Mouse (Mus musculus): ENCODE results near the gene Gpr1. TPM values are rescaled to one million over a fixed set of nuclear protein-coding genes. Genes with fewer than 3 reads are reported as not detected.

Gpr1 gene
- under 1 TPM; 0.30 to 0.56 TPM for total RNA-seq (2021)
- long read RNA-seq = 0 reads

DNA sequence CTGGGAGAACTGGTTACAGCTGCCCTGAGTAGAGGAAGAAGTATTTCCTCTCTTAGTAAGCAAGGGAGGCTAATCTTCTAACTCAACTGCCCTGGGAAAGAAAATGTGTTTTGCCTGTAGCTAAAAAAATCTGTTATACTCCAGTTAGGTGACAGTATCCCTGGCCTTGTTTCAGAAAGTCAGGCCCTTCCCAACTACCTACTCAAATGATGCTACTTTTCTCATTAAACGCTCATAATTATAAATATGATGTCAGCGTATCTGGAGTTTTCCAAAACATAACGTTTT lies at the start of gene Gpr1:
Gpr1 (minus strand) TSS at position 273 of the 288 bp plus-strand sequence.
- no peak for DNase-seq (ENCODE audit: low spot score in 2 of 2)

DNA sequence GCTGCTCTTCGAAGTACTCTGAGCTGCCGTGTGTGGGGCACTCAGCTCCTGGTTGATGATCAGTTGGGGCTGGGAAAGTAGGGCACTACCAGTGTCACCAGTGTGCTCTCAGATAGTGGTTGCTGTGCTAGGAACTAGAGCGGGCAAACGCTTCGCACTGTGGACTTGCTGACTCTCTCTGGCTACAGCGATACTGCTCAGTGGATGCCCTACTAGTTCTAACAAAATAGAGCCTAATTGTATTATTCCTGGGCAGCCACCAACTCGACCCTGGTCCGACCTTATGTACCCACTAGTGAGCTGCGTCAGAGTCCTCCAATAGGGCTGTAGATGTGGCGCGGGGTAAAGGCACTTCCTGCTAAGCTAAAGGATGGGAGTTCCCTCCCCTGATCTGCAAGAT lies 49.3 kb upstream of the Gpr1 start:
- no peak for DNase-seq (ENCODE audit: low spot score in 2 of 2)

DNA sequence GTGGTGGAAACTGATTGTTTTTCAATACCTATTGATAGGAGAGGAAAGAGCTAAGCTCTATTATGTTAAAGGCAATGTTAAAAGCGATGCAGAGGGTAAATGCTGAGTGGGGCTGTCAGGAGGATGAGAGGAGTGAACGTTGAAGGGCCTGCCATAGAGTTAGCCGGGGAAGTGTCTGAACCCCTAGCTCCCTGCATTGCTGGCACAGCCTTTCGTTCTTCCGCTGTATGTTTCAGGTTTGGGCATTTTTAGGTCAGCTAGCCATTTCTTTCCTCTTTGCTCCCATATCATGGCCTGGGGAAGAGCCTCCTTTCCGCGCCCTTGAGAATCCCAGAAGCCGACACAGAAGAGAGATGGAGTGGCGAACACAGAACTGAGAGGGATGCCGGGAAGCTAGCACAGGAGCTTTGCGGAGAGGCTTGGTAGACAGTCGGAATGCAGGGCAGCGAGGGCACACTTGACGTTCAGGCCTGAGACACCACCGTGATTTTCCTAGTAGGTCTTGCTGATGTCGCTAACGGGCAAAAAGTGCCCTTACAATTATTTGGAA lies 46.8 kb upstream of the Gpr1 start:
- DNase-seq (ENCODE audit: low spot score in 2 of 2) = no peak

DNA sequence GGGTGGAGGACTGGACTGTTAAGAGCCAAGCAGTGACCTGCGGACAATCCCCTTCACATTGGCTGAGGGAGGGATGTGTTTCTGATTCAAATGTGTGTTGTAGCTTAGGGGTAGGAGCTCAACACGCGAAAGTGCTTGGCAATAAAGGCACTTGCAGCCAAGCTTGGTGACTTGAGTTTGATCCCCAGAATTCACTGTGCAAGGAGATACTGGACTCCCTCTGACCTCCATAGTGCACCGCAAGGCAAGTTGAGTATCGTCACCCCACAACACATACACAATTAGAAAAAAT lies 46.3 kb upstream of the Gpr1 start:
- DNase-seq (ENCODE audit: low spot score in 2 of 2) = no peak

DNA sequence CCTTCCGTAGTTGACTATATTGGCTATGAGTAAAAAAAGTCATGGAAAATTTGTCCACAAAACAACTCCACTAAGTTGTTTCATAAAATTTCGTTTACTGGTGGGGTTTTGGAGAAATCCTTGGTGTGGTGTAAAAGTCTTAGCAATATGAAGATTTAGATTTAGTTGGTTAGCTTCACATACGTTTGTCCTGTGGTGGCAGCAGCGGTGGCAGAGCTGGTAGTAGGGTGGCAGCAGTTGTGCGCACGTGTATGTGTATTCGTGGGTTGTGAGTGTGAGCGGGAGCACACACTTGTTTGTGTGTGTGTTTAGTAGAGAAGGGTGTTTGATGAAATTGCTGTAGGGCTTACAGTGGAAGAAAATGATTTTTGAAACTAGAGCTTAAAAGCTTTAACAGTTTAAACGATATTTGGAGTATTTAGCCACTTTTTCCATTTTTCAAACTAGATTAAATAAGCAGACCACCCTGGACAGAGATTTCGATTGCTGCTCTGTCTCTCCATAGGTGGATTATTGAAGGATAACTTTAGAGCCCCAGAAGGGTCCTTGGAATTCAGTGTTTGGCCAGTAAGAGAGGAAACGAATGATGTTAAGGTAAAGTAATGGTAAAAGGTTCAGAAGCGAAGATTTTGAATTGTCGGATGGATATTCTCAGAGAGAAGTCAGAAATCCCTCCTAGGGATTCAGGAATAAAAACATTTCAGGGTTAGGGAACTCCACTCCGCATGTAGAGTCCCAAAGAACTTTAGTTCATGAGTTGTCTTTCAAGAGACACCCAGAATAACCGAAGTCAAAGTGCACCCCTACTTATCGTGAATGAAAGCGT lies 45.8 kb upstream of the Gpr1 start:
- DNase-seq (ENCODE audit: low spot score in 2 of 2) = no peak

DNA sequence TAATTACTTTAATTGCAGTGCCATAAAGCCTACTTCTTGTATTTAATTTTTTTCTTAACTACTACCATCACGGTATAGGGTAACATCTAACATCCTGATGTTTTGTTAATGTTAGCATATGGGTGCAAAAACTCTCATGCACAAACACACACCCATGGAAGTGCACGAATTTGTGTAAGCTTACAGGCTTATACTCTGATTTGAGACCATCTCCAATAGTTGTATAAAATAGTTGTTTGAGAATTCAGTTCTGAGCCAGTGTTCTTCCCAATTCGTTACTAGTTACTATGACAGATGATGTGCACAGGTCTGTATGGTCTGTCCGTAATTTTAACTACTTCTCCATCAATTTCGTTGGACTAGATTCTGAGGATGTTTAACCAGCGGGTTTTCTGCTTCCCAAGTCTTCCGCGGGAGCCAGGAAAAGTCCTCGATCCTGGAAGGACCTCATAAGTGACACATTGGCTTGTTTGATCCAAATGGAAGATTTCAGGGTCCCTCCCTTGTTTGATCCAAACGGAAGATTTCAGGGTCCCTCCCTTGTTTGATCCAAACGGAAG lies 45.0 kb upstream of the Gpr1 start:
- DNase-seq (ENCODE audit: low spot score in 2 of 2) = no peak

DNA sequence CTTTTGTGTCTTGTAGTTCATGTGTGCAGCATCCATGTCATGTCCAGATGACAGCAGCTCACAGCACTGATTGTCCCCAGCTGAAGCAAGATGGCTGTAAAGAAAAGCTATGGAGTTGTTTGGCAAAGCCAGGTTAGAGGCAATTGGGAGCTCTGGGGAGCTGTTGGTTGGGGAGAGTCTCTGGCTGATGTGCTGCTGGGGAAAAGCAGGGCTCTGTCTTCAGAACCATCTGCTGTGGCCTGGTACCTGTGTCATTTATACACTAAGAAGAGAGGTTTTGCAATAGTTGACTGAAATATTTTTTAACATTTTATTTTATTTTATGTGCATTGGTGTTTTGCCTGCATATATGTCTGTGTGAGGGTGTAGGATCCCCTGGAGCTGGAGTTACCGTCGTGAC lies 44.2 kb upstream of the Gpr1 start:
- DNase-seq (ENCODE audit: low spot score in 2 of 2) = no peak

DNA sequence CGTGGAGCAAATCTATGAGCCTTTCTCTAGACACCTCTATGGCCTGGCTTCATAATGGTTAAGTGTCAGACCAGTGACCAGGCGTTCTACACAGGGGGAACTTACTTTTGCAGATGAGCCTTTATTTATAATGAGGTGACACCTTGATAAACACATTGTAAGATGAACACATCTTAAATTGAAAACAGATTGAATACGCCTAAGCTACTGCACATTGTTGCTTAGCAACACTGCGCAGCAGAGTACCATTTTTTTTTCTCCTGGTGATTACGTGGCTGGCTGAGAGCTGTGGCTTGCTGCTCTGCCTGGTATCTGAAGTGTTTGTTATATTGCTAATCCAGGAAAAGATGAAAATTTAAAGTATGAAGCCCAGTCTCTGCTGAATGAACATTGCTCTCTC lies 41.7 kb upstream of the Gpr1 start:
- DNase-seq (ENCODE audit: low spot score in 2 of 2) = no peak

DNA sequence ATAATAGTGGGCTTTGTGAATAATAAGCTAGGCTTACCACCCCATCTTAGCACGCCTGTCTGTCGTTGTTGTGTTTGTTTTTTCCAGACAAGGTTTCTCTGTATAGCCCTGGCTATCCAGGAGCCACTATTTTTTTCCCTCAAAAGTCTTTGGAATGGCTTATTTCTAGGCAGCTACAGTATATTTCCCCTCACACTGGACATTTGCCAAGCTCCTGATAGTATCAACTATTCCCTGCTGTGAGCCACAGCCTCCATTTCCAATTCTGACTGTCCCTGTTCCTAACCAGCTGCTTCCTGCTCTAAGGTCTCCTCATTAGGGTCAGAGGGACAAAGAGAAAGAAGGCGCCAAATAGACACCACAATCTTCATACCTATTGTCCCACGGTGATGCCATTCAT lies 40.8 kb upstream of the Gpr1 start:
- DNase-seq (ENCODE audit: low spot score in 2 of 2) = no peak

DNA sequence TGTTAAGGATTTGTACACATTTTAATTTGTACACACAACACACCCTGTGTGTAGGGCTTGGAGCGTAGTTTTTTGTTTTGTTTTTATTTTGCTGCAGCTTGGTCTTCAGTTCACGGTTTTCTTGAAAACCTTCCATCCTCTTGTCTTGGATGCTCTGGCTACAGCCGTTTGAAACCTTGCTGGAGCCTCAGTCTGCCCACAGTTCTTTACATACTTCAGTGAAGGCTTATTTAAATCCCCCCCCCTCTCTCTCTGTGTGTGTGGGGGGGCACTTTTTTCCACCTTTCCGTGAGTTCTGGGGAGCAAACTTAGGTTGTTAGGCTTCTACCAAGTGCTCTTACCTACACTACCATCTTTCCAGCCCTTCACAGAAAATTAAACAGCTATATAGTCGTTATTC lies 38.9 kb upstream of the Gpr1 start:
- DNase-seq (ENCODE audit: low spot score in 2 of 2) = no peak

DNA sequence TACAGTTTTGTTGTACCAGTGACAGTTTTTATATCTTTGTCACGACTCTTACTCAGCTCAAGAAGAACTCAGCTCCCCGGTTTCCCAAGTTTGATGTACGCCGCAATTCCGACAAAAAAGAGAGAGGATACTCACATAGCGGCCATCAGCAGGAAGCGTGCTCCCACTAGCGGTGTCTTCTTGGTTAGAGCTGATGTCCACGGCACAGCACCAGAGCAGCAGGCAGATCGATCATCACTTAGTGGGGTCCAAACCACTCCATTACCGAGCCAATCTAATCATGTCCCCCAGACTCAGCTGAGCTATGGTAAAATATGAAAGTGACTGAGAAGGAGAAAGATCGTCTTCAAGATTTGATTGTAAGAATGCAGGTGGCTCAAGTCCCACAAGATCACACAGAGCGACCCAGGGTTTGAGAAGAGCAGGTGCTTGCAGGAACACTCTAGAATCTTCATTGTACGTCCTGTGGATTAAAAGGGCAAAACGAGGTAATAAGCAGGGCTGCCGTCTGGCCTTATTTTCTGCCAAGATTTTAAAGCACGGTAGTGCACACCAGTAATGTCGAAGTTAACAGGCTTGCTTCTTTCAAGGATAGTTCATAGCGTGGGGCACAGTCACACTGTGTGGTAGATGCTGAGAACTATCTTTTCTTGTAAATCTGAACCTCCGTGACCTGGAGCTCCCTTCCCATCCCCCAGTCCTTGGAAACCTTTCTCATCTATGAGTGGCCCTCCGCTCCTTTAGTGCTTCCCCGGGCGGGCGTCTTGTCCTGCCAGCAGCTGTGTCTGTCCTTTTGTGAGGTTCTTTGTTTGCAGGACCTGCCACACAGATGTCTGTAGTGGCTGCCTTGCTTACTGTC lies 38.2 kb upstream of the Gpr1 start:
- no peak for DNase-seq (ENCODE audit: low spot score in 2 of 2)

DNA sequence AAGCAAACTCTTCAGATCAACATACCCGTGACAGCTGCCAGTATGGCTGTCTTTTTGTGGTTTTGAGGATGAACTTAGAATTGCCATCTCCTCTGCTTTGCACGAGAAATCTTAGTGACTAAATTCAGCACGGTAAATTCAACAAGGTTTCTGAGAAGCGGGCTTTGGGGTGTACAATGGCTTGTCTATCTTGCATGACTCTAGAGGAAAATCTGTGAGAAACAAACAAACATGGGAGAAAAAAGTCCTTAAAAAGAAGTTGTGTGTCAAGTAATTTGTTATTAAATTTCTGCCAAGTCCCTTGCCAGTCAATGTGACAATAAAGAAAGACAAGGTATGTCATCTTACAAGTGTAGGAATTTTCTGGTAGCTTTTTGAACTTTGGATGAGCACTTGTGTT lies 34.9 kb upstream of the Gpr1 start:
- DNase-seq (ENCODE audit: low spot score in 2 of 2) = no peak

DNA sequence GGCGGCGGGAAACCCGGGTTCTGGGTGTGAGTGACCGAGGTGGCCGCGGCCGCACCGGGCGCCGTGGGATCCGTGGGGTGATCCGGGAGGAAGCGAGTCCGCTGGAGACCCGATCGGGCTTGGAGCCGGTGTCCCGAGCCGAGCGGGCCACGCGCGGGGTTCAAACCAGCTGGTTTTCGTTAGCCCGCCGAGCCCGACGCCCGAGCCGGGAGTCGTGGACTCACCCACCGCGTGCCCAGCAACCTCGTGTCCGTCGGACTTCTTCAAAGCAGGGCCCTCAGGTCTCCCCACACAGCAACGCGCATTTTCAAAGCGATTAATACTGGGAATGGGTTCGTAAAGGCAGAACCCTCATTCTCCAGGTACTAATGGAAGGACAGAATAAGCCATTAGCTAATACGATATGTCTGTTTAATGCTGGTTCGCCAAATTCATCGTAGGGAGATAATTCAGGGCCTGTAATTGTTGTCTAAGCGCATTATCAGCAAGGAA lies 34.1 kb upstream of the Gpr1 start:
- no peak for DNase-seq (ENCODE audit: low spot score in 2 of 2)

DNA sequence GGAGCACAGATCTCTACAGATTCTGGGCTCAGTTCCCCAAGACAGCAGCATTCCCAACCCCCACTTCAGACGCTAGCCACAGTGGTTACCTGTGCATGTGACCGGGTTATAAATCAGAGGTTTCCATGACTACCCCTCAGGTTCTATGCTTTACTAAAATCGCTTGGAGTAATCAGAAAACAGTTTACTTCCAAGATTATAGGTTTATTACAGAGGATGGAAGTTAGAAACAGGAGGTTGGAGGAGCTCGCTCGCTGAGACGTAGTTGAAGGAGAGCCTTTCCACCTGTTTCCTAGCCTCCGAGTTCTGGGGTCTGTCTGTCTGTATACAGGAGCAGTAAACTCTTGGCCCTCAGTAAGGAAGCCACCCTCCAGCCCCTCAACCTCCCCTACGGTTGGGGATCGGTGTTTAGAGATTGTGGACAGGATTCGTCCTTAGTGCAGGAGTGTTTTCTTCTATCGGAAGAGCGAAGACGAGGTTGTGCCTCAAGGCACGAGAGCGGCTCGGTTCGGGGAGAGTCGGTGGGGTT lies 33.6 kb upstream of the Gpr1 start:
- no peak for DNase-seq (ENCODE audit: low spot score in 2 of 2)

DNA sequence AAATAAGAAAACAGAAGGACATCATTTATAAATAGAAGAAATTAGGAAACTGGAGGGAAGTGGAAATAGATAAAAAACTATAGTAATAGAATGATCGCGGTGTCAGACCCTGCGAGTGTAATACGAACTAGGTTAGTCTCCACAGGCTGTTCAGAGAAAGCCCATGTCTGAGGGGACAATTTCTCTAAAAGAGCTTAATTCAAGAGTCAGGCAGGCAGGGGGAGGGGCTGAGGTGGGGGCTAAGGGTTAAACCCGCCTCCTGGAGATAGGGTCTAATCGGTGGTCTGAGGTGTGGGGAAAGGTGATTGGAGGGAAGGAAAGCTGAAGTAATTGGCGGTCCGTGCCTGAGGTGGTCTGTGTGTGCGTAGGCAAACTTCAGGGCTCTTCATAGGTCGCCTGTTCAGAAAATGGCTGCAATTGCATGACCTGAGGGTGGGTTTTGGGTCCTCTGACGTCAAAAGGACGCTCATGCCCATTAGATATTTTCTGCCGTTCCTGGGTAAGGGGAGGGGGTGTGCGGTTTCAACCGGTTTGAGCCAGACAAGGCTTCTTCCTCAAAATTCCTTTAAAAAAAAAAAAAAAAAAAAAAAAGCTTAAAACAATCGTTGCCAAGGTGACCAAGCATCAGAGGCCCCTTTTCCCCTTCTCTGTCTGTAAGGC lies 32.6 kb upstream of the Gpr1 start:
- no peak for DNase-seq (ENCODE audit: low spot score in 2 of 2)

DNA sequence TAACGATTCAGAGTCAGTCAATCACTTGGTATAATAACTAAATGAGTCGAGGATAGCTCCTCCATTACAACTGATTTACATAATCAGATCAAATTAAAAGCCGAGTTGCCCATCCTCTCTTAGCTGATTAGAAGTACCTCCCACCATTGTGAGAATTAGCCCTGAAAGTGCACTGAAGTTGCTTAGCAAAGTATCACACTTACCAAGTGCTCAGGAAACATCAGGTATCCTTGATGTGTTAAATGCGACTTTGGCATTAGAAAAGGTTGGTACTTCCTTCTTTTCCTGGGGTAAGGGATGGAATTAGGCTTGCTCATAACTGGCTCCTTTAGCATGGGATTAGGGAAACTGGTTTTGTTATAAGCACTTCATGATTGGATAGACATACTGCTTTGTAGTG lies 29.5 kb upstream of the Gpr1 start:
- DNase-seq (ENCODE audit: low spot score in 2 of 2) = no peak

DNA sequence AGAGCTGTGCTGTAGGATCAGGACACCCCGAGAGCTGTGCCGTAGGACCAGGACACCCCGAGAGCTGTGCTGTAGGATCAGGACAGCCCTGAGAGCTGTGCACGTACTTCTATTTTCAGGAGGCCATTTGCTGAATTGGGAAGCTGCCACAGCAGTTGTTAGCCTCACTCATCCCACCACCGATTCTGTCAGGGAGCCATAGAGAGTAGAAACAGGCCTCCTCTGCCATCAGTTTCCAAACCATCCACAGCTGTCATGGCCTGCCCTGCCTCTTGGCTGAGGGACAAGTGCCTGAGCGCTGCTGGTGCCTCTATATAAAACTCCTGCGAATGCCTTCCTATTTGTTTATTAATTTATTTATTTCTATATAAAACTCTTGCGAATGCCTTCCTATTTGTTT lies 25.4 kb upstream of the Gpr1 start:
- DNase-seq (ENCODE audit: low spot score in 2 of 2) = no peak

DNA sequence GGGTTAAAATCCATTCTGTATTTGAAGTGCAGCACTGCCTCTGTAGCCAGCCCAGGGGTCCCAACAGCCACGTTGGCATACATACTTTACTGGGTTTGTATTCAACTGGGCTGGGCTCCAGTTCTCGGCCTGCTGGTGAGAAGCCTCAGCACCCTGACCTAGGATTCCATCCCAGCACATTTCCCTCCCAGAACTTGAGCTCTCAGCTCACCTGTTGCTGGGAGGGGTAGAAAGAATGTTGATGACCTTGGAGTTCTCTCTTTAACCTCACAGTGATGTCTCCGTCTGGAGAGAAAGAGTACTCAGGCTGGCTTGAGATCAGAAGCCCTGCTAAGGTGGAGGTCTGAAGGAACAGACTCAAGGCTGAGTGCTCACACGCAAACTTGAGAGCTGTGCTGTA lies 25.0 kb upstream of the Gpr1 start:
- DNase-seq (ENCODE audit: low spot score in 2 of 2) = no peak

DNA sequence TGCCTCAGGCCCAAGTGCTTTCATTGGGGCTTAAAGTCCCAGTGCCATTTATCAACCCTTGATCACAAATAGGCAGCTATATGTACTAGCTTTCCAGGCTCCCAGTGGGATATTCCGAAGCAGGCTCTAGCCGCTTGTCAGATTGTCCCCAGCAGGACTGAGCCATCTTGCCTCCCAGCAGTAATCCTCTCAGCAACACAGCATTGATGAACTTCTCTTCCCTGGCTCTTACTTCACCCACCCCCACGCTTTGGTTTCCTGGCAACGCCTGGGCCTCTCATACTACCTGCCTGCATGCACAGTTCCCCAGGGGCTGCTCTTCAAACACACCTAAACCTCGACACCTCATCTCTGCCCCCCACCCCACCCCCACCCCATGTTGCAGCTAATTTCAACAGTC lies 23.0 kb upstream of the Gpr1 start:
- no peak for DNase-seq (ENCODE audit: low spot score in 2 of 2)

DNA sequence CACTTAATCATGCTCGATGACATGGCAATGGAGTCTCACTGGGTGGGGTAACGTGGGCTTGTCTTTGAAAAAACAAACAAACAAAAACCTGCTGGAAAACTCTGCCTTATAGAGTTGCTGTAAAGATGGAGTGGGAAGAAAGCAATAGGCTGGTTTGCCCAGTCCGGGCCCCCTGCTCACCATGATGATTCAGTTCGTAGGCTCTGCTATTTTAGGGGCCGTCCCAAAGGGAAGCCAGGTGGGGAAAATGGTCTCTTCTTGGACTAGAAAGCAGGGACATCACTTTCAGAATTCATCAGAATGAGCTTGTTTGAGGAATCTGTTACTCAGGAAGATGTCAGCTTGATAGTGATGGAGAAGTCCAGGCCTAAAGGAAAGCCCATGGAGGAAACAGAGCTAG lies 12.9 kb upstream of the Gpr1 start:
- no peak for DNase-seq (ENCODE audit: low spot score in 2 of 2)

DNA sequence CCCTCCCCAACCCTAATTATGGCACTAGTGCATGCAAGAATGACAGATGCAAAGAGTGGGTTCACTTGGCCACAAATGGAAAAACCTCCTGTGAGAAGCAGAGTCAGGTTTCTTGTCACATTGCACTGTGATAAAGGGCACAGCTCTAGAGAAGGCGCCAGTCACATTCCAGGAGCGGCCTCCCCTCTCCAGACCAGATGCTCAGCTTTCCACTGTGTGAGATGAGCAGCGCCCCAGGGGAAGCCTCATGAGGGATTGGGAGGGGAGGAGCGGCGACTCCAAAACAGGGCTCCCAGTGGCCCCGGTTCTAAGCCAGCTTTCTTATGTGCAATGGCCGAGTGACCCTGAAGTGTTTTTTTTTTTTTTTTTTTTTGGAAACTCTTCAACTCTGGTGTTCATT lies 11.5 kb upstream of the Gpr1 start:
- DNase-seq (ENCODE audit: low spot score in 2 of 2) = no peak

DNA sequence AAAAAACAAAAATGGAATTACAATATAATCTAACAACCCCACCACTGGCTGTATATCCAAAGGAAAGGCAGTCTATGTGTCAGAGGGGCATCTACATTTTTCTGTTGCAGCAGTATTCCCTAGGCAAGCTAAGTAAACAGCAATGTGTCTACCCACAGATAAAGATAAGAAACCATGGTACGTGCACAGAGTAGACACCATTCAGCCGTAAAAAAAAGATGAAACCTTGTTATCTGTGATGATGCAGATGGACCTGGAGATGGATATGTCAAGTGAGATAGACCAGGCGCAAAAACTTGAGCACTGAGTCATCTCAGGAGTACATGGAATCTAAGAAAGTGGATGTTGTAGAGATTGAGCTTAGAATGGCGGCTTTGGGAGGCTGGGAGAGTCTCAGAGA lies 10.7 kb upstream of the Gpr1 start:
- no peak for DNase-seq (ENCODE audit: low spot score in 2 of 2)

Data from layer of hippocampus, postnatal 10 days (tissue).